Mouse (Mus musculus): ENCODE data around the gene Foxj3. TPM values are rescaled to one million over a fixed set of nuclear protein-coding genes. Genes with fewer than 3 reads are reported as not detected.

The Foxj3 gene
- total RNA-seq, 2 experiments from 2014 or later: 65.4 to 71.2 TPM

DNA sequence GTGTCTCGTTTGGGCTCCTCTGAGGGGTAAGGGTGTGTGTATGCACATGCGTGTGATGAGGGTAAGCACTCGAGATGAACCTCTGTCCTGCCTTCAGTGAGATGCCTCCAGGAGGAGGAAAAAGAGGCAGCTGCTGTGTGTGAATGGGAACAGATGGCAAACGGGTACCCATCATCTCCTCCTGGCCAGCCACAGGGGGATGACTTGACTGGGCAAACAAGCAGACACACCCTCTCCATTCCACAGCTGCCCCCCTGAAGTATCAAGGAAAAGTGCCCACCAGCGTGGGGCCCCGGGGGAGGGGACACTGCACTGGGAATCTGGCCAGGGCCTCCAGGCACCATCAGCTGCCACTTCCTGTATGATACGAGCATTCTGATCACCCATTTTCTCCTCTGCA is 96.5 kb downstream of the Foxj3 start:
- no peak for DNase-seq (ENCODE audit: low spot score in 2 of 2)
- intact Hi-C loops (cut with DNase I): loop anchor here (10.0 kb wide), 2 partner anchors 171 to 491 kb away; no protein-coding TSS in a partner anchor

DNA sequence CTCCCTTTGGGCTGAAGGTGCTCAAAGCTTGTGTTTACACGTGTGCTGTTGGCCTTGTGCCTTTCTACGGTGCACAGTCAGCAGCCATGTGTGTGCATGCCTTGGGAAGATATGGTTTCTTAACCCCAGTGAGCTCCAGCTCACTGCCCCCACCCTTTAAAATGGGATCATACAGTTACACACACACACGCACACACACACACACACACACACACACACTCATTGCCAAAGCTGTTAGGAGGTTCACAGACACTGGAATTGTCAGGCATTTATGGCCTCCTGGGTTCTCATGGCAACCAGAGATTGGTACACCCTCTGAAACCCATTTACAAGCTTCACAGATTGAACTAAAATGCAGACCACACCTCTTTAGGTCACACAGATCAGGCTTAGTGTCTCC is 97.1 kb downstream of the Foxj3 start:
- intact Hi-C loops (cut with DNase I): loop anchor here (10.0 kb wide), 2 partner anchors 171 to 491 kb away; no protein-coding TSS in a partner anchor

DNA sequence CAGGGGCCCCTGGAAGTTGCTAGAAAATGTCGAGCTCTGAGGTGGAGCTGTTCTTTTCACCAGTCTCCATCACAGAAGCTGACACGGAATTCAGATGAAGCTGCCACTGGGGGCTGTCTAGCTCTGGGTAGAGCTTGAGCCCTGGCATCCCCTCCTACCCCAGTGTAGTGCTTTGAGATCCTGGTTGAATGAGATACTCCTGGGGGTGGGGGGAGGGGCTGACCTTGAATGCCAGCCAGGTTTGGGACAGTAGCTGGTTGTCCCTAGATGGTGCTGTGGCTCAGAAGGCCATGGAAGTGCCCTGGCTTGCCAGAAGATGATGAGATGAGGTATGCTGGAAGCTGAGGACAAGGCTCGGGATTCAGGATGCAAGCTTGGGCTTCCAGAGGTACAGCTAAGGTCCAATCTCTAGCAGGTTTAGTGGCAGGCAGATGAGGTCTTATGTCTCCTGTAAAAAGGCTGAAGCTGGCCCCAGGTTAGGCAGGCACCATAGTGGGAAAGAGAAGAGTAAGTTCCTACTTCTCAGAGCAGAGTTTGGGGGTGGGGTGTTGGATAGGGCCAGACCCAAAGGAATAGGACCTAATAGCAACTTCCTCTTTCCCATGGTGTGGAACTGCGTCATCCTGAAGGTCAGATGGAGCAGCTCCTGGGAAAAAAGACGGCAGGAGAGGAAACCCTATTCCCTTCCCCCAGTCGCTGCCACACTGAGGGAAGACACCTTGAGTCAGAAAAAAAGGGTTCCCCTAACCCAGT is 98.3 kb downstream of the Foxj3 start:
- no peak for DNase-seq (ENCODE audit: low spot score in 2 of 2)
- intact Hi-C loops (cut with DNase I): loop anchor here (10.0 kb wide), 2 partner anchors 170 to 490 kb away; no protein-coding TSS in a partner anchor

More for the DNA sequence above, 97.1 kb downstream of the Foxj3 start:
- no peak for DNase-seq (ENCODE audit: low spot score in 2 of 2)

GRCm38 (mm10) chr4:119635686-119636085 is 98.9 kb downstream of the Foxj3 start:
- intact Hi-C loops (cut with DNase I): loop anchor here (10.0 kb wide), 2 partner anchors 169 to 489 kb away; no protein-coding TSS in a partner anchor
- no peak for DNase-seq (ENCODE audit: low spot score in 2 of 2)

DNA sequence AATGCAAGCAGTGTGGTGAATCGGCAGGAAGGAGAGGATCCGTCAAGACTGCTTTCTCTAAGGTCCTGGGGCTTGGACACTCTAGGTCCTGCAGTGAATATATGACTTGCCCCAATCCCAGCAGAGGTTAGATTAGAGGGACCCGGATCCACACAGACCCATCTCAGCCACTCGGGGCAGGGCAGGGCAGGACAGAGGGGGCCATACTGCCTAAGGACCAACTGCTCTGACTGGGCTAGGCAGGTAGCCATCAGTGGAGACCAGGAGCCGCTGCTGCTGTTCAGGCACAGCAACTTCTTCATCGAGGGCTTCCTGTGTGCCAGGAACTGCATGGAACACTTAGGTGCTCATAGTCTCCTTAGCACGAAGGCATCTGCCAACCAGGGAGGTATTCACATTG is 99.9 kb downstream of the Foxj3 start:
- intact Hi-C loops (cut with DNase I): loop anchor here (10.0 kb wide), 2 partner anchors 168 to 488 kb away; no protein-coding TSS in a partner anchor
- no peak for DNase-seq (ENCODE audit: low spot score in 2 of 2)

DNA sequence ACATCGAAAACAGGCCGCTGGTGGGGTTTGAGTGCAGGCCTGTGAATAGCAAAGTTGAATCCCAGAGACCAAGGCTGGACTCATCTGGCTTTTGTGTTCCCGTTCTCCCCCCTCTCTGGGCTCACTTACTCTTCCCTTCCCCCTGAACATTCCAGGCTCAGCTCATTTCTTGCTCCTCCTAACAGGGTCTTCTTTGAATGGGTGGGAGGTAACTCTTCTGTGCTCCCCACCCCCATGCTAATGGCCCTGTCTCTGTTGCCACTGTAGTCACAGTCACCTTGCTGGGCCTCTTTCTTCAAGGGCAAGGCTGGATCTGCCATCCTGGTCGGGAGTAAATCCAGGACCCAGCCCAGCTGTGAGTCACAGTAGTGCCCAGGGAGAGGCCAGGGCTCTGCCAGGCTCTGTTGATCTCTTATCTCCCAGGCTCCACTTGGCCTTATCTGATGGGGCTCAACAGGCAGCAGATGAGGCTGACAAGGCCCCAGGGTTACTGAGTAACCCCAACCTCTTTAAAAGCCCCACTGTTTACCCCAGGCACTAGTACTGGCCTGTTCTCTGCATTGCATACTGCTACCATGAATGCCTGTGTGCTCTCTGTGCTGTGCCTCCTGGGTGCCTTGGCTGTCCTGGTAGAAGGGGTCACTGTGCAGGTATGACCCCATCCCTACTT is 100.5 kb downstream of the Foxj3 start, which contains the start of gene Guca2a:
Gene Guca2a, plus strand, starts transcription at position 529 of the 670 bp plus-strand sequence.
- no peak for DNase-seq (ENCODE audit: low spot score in 2 of 2)
- intact Hi-C loops (cut with DNase I): loop anchor here (10.0 kb wide), 2 partner anchors 167 to 487 kb away; no protein-coding TSS in a partner anchor

DNA sequence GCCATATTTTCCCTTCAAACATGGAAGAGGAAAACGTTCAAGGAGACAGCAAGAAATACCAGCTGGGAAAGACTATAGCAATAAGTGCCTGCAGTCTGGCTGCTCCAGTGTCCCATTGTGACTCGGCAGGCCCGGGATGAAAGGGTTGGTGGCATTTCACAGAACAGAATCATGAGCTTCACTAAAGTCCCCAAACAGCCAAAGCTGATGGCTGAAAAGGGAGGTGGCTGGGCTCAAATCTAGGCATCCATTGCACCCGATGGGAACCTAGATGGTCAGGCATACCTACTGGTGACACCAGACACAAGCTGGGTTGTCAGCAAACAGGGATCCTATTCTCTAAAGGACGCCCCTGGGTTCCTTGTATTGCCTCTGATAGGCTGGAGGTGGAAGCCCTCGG is 101.1 kb downstream of the Foxj3 start:
- DNase-seq (ENCODE audit: low spot score in 2 of 2): no peak
- intact Hi-C loops (cut with DNase I): loop anchor here (10.0 kb wide), 2 partner anchors 167 to 487 kb away; no protein-coding TSS in a partner anchor

- intact Hi-C loops (cut with DNase I): loop anchor here (10.0 kb wide), 2 partner anchors 166 to 486 kb away; no protein-coding TSS in a partner anchor
- no peak for DNase-seq (ENCODE audit: low spot score in 2 of 2)
Observed at GRCm38 (mm10) chr4:119638656-119639055, 101.9 kb downstream of the Foxj3 start.

DNA sequence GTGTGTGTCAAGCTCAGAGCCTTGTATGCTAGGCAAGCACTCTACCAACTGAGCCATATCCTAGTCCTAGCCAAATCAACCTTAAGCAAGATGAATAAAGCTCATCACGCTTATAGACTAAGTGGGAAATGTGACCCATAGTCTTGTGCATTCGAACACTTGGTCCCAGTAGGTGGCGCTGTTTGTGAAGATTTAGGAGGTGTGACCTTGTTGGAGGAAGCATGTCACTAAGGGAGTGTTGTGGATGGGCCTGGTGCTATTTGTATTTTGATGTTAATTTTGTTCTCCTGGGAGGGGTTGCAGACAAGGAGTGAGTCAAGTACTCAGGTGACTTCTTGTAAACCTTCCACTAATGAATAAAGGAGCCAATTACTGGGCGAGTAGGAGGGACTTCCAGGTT is 105.9 kb downstream of the Foxj3 start:
- no peak for DNase-seq (ENCODE audit: low spot score in 2 of 2)
- intact Hi-C loops (cut with DNase I): no loop called here

DNA sequence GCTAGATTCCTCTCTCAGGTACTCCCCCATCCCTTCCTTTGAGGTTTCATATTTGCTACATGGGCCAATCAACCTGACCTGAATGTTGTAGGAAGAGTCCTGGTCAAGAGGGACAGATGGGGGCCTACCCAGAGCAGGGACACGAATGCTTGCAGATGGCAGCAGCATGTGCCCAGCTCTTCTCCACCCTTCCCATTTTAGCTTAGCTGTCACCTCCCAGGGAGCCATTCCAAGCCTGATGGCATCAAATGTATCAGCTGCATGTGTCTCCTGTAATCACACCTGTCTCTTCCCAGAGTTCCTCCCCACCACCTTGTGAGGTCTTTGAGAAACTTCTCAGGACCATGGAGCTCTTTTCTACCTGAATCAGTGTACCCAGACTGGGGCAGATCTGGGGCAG is 120.2 kb downstream of the Foxj3 start:
- intact Hi-C loops (cut with DNase I): no loop called here
- no peak for DNase-seq (ENCODE audit: low spot score in 2 of 2)

DNA sequence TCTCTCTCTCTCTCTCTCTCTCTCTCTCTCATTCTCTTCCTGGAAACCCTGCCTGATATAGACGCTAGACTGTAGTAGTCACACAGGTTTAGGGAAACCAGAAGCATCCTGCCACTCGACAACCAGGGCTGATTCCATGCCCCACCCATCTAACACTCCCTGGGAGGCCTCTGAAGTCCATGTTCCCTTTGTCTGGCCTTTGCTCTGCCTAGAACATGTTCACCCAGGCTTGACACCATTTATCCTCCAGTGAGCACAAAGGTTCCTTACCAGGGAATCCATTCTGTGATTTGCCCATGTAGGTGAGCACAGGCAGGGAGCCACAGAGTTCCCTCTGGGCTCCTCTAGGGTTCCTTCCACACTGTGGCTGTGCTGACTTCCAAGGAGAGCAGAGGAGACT is 121.4 kb downstream of the Foxj3 start:
- intact Hi-C loops (cut with DNase I): no loop called here
- DNase-seq (ENCODE audit: low spot score in 2 of 2): no peak

DNA sequence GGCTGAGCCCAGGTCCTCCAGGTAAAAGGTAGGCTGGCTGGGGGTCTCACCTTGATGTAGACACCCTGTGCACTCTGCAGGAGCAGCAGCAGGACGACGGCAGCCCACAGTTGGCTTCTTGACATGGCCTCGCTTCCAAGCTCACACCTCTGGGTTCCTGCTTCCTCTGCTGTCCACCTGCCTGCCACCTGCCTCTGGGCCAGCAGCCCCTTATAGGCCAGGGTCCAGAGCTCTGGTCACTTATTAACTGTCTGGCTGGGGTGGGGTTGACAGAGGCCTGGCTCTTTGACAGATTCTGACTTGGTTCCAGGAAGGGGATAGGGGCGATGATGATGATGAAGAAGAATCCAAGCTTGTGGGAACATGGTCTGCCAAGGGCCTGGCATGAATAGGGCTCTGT is 121.9 kb downstream of the Foxj3 start, which contains the start of gene Guca2b:
Gene Guca2b, minus strand, starts transcription at position 224 of the 400 bp plus-strand sequence.
- intact Hi-C loops (cut with DNase I): no loop called here
- DNase-seq (ENCODE audit: low spot score in 2 of 2): no peak

GRCm38 (mm10) chr4:119660007-119660406 is 123.2 kb downstream of the Foxj3 start:
- DNase-seq (ENCODE audit: low spot score in 2 of 2): no peak
- intact Hi-C loops (cut with DNase I): loop anchor here (5.0 kb wide), 1 partner anchor 152 kb away; no protein-coding TSS in a partner anchor

DNA sequence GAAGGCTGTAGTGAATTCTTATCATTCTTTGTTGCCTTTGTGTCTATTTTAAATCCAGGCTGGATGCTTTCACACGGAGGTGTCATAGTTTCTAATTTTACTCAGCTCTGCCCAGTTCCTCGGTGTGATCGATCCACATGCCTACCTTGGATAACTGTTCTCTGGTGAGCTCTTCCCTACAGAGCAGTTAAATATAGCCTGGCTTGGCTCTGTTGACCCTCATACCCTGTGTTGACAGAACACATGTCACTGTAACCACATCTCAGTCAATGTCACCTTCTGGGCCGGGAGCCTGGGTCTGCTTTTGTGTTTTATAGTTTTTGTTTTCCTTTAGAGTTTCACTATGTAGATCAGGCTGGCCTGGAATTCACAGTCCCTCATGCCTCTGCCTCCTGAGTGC is 125.3 kb downstream of the Foxj3 start:
- DNase-seq (ENCODE audit: low spot score in 2 of 2): no peak
- intact Hi-C loops (cut with DNase I): loop anchor here (5.0 kb wide), 1 partner anchor 150 kb away; no protein-coding TSS in a partner anchor

- intact Hi-C loops (cut with DNase I): loop anchor here (5.0 kb wide), 1 partner anchor 149 kb away; no protein-coding TSS in a partner anchor
- DNase-seq (ENCODE audit: low spot score in 2 of 2): no peak
Observed at GRCm38 (mm10) chr4:119662976-119663375, 126.2 kb downstream of the Foxj3 start.

GRCm38 (mm10) chr4:119663409-119664095 is 126.7 kb downstream of the Foxj3 start:
- intact Hi-C loops (cut with DNase I): loop anchor here (5.0 kb wide), 1 partner anchor 149 kb away; no protein-coding TSS in a partner anchor
- DNase-seq (ENCODE audit: low spot score in 2 of 2): no peak

DNA sequence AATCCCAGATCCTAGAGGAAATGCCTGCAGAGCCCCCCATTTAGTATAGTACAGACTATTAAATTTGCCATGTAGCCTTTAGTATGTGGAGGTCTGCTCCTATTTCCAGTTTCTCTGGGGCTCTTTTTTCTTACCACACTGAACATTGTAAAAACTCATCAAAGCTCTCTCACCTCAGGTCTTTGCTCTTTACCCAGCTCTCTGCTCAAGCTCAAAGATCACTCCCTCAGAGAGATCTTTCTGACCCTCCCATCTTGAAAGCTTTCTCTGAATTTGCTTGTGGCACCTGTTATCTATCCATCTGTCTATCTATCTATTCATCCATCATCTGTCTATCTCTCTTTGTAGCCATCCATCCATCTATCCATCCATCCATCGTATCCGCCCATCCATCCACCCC is 128.4 kb downstream of the Foxj3 start:
- no peak for DNase-seq (ENCODE audit: low spot score in 2 of 2)
- intact Hi-C loops (cut with DNase I): loop anchor here (5.0 kb wide), 1 partner anchor 423 kb away; no protein-coding TSS in a partner anchor

DNA sequence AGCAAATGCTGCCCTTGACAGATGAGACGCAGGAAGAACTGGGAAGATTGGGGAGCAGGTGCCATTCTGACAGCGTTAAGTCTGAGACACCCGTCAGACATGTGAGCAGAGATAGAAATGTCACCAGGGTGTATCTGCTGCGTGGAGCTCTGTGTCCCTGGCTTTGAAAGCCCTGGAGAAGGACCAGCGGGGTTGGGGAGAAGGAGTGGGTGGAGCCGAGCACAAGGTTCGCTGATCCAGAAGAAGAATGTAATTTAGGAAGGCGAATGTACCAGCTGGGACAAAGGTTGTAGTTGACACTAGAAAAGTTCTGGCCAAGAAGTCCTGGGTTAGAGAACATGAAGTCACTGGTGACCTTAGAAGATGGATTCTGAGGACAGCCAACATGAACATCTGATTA is 129.3 kb downstream of the Foxj3 start:
- intact Hi-C loops (cut with DNase I): loop anchor here (5.0 kb wide), 1 partner anchor 424 kb away; no protein-coding TSS in a partner anchor
- no peak for DNase-seq (ENCODE audit: low spot score in 2 of 2)

GRCm38 (mm10) chr4:119667454-119667853 is 130.7 kb downstream of the Foxj3 start:
- no peak for DNase-seq (ENCODE audit: low spot score in 2 of 2)
- intact Hi-C loops (cut with DNase I): loop anchor here (5.0 kb wide), 1 partner anchor 425 kb away; no protein-coding TSS in a partner anchor
